Mouse (Mus musculus) erythroblast, embryonic 14.5 days (primary cell): Measurements from ENCODE around the gene Asic1. TPM values are rescaled to one million over a fixed set of nuclear protein-coding genes. Genes with fewer than 3 reads are reported as not detected.

Experiments used
- H3K27me3 ChIP-seq: 2 replicates; pipeline ENCODE4 v1.6.1; 2012; ENCODE audit warnings: inconsistent platforms; ENCODE audit not compliant: control insufficient read depth
- H3K36me3 ChIP-seq: 2 replicates; pipeline ENCODE4 v1.6.1; 2012; ENCODE audit warnings: mild to moderate bottlenecking, inconsistent platforms; ENCODE audit not compliant: control insufficient read depth
- H3K4me1 ChIP-seq: 2 replicates; pipeline ENCODE4 v1.6.1; 2012; ENCODE audit warnings: inconsistent platforms; ENCODE audit not compliant: control insufficient read depth
- H3K4me3 ChIP-seq: replicated peaks from 2 replicates; pipeline ENCODE3; 2012; ENCODE audit warnings: moderate library complexity, mild to moderate bottlenecking, inconsistent platforms
- H3K9me3 ChIP-seq: 2 replicates; pipeline ENCODE4 v1.6.1; 2012; ENCODE audit warnings: low read length, inconsistent platforms, mixed read lengths; ENCODE audit not compliant: control insufficient read depth
- GATA1 ChIP-seq: IDR thresholded peaks from 2 replicates; pipeline ENCODE4 v1.6.1; 2012; ENCODE audit warnings: low read length, inconsistent platforms, mixed read lengths
- TAL1 ChIP-seq: IDR thresholded peaks from 3 replicates; pipeline ENCODE4 v1.6.1; 2012; ENCODE audit warnings: low read length, inconsistent platforms, mixed read lengths
- polyA plus RNA-seq: library from polyadenylated mRNA; stranded (reverse); fragments of >175 nt; gene quantifications from 2 replicates; pipeline ENCODE4 v1.2.3, GENCODE M21; 2012

Asic1 gene
- polyA plus RNA-seq, 1 experiment = not detected

DNA sequence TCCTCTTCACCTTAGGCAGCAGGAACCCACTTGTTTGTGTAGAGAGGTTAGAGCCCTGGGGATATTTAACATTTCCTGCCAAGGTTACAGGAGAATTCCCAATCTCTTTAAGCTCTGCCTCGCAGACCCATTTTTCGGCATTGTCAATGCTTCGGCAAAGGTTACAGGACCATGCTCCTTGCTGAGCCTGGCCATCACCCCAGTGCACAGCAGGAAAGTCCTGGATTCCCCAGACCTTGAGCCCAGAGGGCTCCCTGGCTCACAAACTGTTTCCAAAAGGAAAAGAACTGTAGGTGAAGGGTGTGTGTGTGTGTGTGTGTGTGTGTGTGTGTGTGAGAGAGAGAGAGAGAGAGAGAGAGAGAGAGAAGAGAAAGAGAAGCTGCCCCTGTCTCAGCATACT, 4.7 kb downstream of the Asic1 start:
- H3K9me3 ChIP-seq = peaks cover 4% of the 10 kb centered on the region; the same call in 1 of the 2 replicates
- H3K27me3 ChIP-seq = peaks cover 78% of the 10 kb centered on the region
- peaks cover 9% of the 10 kb centered on the region for H3K4me1 ChIP-seq
- no peaks in the 10 kb centered on the region for H3K36me3 ChIP-seq
- TF ChIP-seq TAL1 (no peak), GATA1 (no peak)
- no peak overlapping the region for H3K4me3 ChIP-seq

DNA sequence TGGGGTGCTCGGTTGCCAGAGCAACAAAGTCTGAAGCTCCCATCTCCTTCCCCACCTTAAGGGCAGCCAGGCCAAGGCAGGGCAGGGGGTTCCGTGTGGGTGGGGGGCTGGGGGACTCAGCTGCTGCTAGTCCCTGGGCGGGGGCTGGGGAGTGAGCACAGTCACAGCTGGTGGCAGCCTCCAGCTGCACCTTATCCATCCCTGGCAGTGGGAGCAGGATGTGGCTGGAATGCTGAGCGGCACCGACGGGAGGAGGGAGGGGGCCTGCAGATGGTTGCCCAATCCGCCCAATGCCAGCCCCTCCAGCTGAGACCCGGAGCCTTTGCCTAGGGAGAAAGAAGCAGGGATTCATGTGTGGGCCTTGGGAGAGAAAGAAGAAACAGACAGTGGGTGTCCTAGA, 6.9 kb downstream of the Asic1 start:
- TF ChIP-seq GATA1 = no peak
- no peak for TF ChIP-seq TAL1

GRCm38 (mm10) chr15:99678063-99678800, 8.1 kb downstream of the Asic1 start:
- H3K4me3 ChIP-seq = no peak overlapping the region
- H3K27me3 ChIP-seq = peaks cover 57% of the 10 kb centered on the region
- no peaks in the 10 kb centered on the region for H3K36me3 ChIP-seq
- no peaks in the 10 kb centered on the region for H3K9me3 ChIP-seq
- peaks cover 6% of the 10 kb centered on the region for H3K4me1 ChIP-seq
- TF ChIP-seq TAL1 = no peak
- no peak for TF ChIP-seq GATA1

More for the DNA sequence above, 6.9 kb downstream of the Asic1 start:
- Histone ChIP-seq H3K4me3 (no peak overlapping the region), H3K4me1 (peaks cover 6% of the 10 kb centered on the region), H3K27me3 (peaks cover 68% of the 10 kb centered on the region), H3K9me3 (no peaks in the 10 kb centered on the region), H3K36me3 (no peaks in the 10 kb centered on the region)

DNA sequence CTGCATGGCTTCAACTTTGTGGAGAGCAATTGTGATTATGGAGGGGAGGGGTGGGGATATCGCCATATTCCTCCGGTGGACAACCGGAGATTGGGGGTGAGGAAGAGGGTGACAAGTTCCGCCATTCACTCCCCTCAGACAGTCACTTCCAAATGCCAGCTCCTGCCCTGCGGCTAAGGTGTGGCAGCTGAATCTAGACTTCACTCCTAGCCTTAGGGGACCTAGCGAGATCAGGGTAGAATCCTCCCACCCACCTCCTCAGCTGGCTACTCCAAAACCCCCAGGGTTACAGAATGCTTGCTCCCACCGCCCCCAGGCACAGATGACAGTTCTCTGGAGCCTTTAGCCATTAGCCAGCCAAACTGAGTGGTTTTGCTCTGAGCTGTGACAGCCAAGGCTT, 8.8 kb downstream of the Asic1 start:
- TF ChIP-seq GATA1 = no peak
- no peak for TF ChIP-seq TAL1
- Histone ChIP-seq H3K9me3 (no peaks in the 10 kb centered on the region), H3K27me3 (peaks cover 49% of the 10 kb centered on the region), H3K36me3 (no peaks in the 10 kb centered on the region), H3K4me3 (no peak overlapping the region), H3K4me1 (peaks cover 6% of the 10 kb centered on the region)

- H3K27me3 ChIP-seq = peaks cover 26% of the 10 kb centered on the region
These were observed 12.7 kb downstream of the Asic1 start for GRCm38 (mm10) chr15:99682880-99683279.

GRCm38 (mm10) chr15:99684156-99684555, 14.0 kb downstream of the Asic1 start:
- H3K36me3 ChIP-seq = no peaks in the 10 kb centered on the region
- H3K4me1 ChIP-seq = no peaks in the 10 kb centered on the region; the same call in 1 of the 2 replicates
- TF ChIP-seq TAL1 (no peak), GATA1 (no peak)
- H3K4me3 ChIP-seq = no peak overlapping the region
- peaks cover 21% of the 10 kb centered on the region for H3K27me3 ChIP-seq
- no peaks in the 10 kb centered on the region for H3K9me3 ChIP-seq

More at GRCm38 (mm10) chr15:99682880-99683279, 12.7 kb downstream of the Asic1 start:
- Histone ChIP-seq H3K36me3 (no peaks in the 10 kb centered on the region), H3K4me1 (peaks cover 6% of the 10 kb centered on the region), H3K9me3 (no peaks in the 10 kb centered on the region), H3K4me3 (no peak overlapping the region)
- no peak for TF ChIP-seq GATA1

- Histone ChIP-seq H3K27me3 (peaks cover 25% of the 10 kb centered on the region), H3K4me3 (no peak overlapping the region)
These were observed 18.5 kb downstream of the Asic1 start for GRCm38 (mm10) chr15:99688712-99689111.

DNA sequence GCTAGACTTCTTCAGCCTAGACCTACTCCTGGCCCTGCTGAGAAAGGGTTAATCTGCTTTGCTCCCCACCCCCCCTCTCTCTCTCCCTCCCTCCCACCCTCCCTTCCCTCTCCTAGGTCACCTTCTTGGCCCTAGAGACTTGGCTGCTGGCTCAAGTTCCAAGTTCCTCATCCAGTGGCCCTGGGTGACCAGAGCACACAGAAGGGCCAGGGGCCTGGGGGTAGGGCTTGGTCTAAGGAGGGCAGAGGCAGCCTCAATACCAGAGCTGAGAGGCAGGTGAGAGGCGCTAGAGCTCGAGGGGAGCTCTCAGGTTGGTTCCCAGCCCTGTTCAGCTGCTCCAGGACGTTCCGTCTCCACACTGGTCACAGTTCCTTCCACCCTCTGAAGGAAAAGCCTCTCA, 20.8 kb downstream of the Asic1 start:
- Histone ChIP-seq H3K4me1 (no peaks in the 10 kb centered on the region; the same call in 1 of the 2 replicates), H3K9me3 (no peaks in the 10 kb centered on the region), H3K4me3 (no peak overlapping the region), H3K27me3 (peaks cover 30% of the 10 kb centered on the region), H3K36me3 (no peaks in the 10 kb centered on the region)
- TF ChIP-seq GATA1 = no peak
- TF ChIP-seq TAL1 = no peak

More at GRCm38 (mm10) chr15:99688712-99689111, 18.5 kb downstream of the Asic1 start:
- Histone ChIP-seq H3K9me3 (no peaks in the 10 kb centered on the region), H3K4me1 (no peaks in the 10 kb centered on the region; the same call in 1 of the 2 replicates), H3K36me3 (no peaks in the 10 kb centered on the region)
- no peak for TF ChIP-seq GATA1
- TF ChIP-seq TAL1 = no peak

DNA sequence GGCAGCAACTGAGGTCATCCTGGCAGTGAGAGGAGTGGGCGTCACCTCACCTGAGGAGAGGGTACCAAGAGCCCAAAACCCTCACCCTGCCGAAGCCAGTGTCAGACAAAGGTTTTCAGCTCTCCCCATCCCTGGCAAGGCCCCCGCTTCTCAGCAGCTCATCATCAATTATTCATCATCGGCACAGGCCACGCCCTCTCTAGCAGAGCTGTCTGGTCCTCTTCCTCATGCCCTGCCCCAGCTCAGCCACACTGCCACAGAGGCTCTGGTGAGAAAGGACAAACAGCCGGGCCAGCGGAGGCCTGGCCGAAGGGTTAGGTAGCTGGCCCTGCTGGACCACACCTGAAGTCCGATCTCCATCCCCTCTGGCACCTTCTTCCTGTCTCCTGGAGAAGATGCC, 21.8 kb downstream of the Asic1 start:
- Histone ChIP-seq H3K36me3 (no peaks in the 10 kb centered on the region), H3K4me3 (no peak overlapping the region), H3K27me3 (peaks cover 39% of the 10 kb centered on the region), H3K4me1 (no peaks in the 10 kb centered on the region; the same call in 1 of the 2 replicates), H3K9me3 (no peaks in the 10 kb centered on the region)
- no peak for TF ChIP-seq GATA1
- no peak for TF ChIP-seq TAL1
